Mouse (Mus musculus) embryonic fibroblast, embryonic 13.5 days (primary cell): ENCODE results near the gene Haao.

Experiments
- CTCF ChIP-seq: IDR thresholded peaks from 2 replicates; pipeline ENCODE4 v1.5.1; 2011; ENCODE audit warnings: mild to moderate bottlenecking, control low read depth, low read length, moderate library complexity, borderline replicate concordance; ENCODE audit not compliant: insufficient read depth
- POLR2A ChIP-seq: IDR thresholded peaks from 2 replicates; pipeline ENCODE4 v1.6.1; 2011; ENCODE audit warnings: low read depth, mild to moderate bottlenecking, control low read depth, low read length, moderate library complexity

DNA sequence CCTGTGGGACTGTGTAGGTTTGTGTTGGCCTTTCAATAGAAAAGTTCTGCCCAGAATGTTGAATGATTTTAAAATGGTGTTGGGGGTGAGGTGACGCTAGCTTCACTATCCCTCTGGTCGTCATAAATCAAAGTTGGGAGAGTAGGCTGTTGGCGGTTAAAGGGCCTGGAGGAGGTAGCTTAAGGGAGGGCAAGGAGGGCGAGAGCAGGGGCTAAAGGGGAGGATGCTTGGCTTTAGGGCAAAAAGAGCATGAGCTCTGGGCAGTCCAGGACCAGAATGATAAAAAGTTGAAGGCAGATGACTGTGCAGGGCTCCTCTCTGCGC is 42.6 kb upstream of the Haao start:
- TF ChIP-seq POLR2A = no peak
- no peak for TF ChIP-seq CTCF
